Mouse (Mus musculus) liver, postnatal 0 days (tissue): ENCODE data around the gene Olfr774.

ENCODE experiments used
- CTCF ChIP-seq: sonication (generic); IDR thresholded peaks from 2 replicates; pipeline ENCODE4 v1.5.1; 2016; ENCODE audit warnings: antibody characterized with exemption, low read depth
- EP300 ChIP-seq: IDR thresholded peaks from 2 replicates; pipeline ENCODE4 v1.6.1; 2016; ENCODE audit warnings: antibody characterized with exemption, low read depth, mild to moderate bottlenecking

GRCm38 (mm10) chr10:129235904-129236303 lies at the start of gene Olfr774:
- no peak for TF ChIP-seq CTCF
- no peak for TF ChIP-seq EP300
